Mouse (Mus musculus): Measurements from ENCODE around the gene Itga2b. TPM values are rescaled to one million over a fixed set of nuclear protein-coding genes. Genes with fewer than 3 reads are reported as not detected.
A peak's percentile ranks its signal among the peaks of the same experiment; 100 is the strongest.
"Not testable (repeated sequence)": the region's sequence is repeated elsewhere in the genome, so short reads cannot be mapped to it uniquely, and the experiment has no call there.

Itga2b gene
- polyA plus RNA-seq, 1 experiment from 2014 or later: 1.9 TPM

- ATAC-seq: no peak
- POLR2A ChIA-PET: no interaction called here
Observed at GRCm38 (mm10) chr11:102415034-102415802, 54.7 kb downstream of the Itga2b start.

GRCm38 (mm10) chr11:102413059-102413458 lies 56.9 kb downstream of the Itga2b start:
- ATAC-seq (no peak), DNase-seq (ENCODE audit: low read depth, low spot score) (no peak)

More at GRCm38 (mm10) chr11:102415034-102415802, 54.7 kb downstream of the Itga2b start:
- CTCF ChIA-PET: interaction anchor here (1.0 kb wide), 1 partner anchor 106 kb away, joined by 3 read pairs; no protein-coding TSS in a partner anchor
- in situ Hi-C loops (cut with MboI; ENCODE audit: low pct_unique_long_range_greater_than_20kb): loop anchor here (10.0 kb wide), 1 partner anchor 110 kb away; no protein-coding TSS in a partner anchor
- H3K27me3 ChIP-seq: peaks cover 3% of the 10 kb centered on the region
- TF ChIP-seq CTCF (IDR thresholded peaks at IDR 0.05): no peak
- DNase-seq (ENCODE audit: low read depth, low spot score): no peak

DNA sequence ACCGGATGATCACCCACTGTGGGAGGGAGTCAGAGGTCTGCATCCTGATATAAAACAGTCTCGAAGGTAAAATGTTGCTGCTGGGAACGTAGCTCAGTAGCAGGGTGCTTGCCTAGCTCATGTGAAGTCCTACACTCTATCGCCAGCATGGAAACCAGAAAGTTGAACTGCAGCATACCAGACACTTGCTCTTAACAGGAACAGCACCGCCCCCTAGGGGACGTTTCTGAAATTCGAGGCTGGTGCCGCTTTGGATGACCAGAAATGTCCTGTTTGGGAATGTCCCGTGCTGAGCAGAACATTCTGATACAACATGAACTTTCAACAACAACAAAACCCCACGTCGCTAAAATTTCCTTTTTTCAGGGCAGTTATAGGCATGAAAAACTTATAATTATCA lies 58.2 kb downstream of the Itga2b start:
- in situ Hi-C loops (cut with MboI; ENCODE audit: low pct_unique_long_range_greater_than_20kb): loop anchor here (10.0 kb wide), 1 partner anchor 107 kb away; no protein-coding TSS in a partner anchor
- H3K27me3 ChIP-seq: no peaks in the 10 kb centered on the region
- ChIA-PET CTCF (interaction anchor here (1.0 to 7.1 kb wide), 10 partner anchors 8 to 145 kb away, joined by 3 to 46 read pairs (median 4); partner anchors contain the start of genes Grn and Ubtf), POLR2A (interaction anchor here (10.8 kb wide), 1 partner anchor 93 kb away, joined by 110 read pairs; the partner anchor contains the start of gene Ubtf)
- ATAC-seq (no peak), DNase-seq (ENCODE audit: low read depth, low spot score) (no peak)
- TF ChIP-seq CTCF (IDR thresholded peaks at IDR 0.05): no peak

More at GRCm38 (mm10) chr11:102413059-102413458, 56.9 kb downstream of the Itga2b start:
- TF ChIP-seq CTCF (IDR thresholded peaks at IDR 0.05): no peak
- POLR2A ChIA-PET: interaction anchor here (10.8 kb wide), 1 partner anchor 94 kb away, joined by 110 read pairs; the partner anchor contains the start of gene Ubtf
- H3K27me3 ChIP-seq: peaks cover 3% of the 10 kb centered on the region
- CTCF ChIA-PET: interaction anchor here (1.8 to 7.1 kb wide), 5 partner anchors 9 to 114 kb away, joined by 4 to 46 read pairs (median 11); partner anchors contain the start of gene Grn
- in situ Hi-C loops (cut with MboI; ENCODE audit: low pct_unique_long_range_greater_than_20kb): loop anchor here (10.0 kb wide), 1 partner anchor 108 kb away; no protein-coding TSS in a partner anchor

GRCm38 (mm10) chr11:102411061-102411460 lies 58.9 kb downstream of the Itga2b start:
- ChIA-PET CTCF (interaction anchor here (1.0 to 7.1 kb wide), 10 partner anchors 8 to 144 kb away, joined by 3 to 46 read pairs (median 4); partner anchors contain the start of genes Grn and Ubtf), POLR2A (interaction anchor here (10.8 kb wide), 1 partner anchor 92 kb away, joined by 110 read pairs; the partner anchor contains the start of gene Ubtf)
- TF ChIP-seq CTCF (IDR thresholded peaks at IDR 0.05): no peak
- in situ Hi-C loops (cut with MboI; ENCODE audit: low pct_unique_long_range_greater_than_20kb): loop anchor here (10.0 kb wide), 1 partner anchor 106 kb away; no protein-coding TSS in a partner anchor
- no peak for DNase-seq (ENCODE audit: low read depth, low spot score)
- ATAC-seq: no peak
- no peaks in the 10 kb centered on the region for H3K27me3 ChIP-seq

- POLR2A ChIA-PET: interaction anchor here (1.0 to 10.8 kb wide), 2 partner anchors 56 to 91 kb away, joined by 4 to 110 read pairs; partner anchors contain the start of gene Ubtf
- DNase-seq (ENCODE audit: low read depth, low spot score); ATAC-seq; H3K27me3 ChIP-seq: not testable (repeated sequence)
- in situ Hi-C loops (cut with MboI; ENCODE audit: low pct_unique_long_range_greater_than_20kb): loop anchor here (10.0 kb wide), 1 partner anchor 106 kb away; no protein-coding TSS in a partner anchor
- CTCF ChIA-PET: interaction anchor here (3.5 to 7.1 kb wide), 2 partner anchors 95 to 102 kb away, joined by 11 to 46 read pairs; no protein-coding TSS in a partner anchor
Observed at GRCm38 (mm10) chr11:102410345-102410744, 59.6 kb downstream of the Itga2b start.

GRCm38 (mm10) chr11:102409795-102410330 lies 60.1 kb downstream of the Itga2b start:
- DNase-seq (ENCODE audit: low read depth, low spot score) (no peak), ATAC-seq (no peak)
- in situ Hi-C loops (cut with MboI; ENCODE audit: low pct_unique_long_range_greater_than_20kb): loop anchor here (5.0 to 10.0 kb wide), 2 partner anchors 88 to 105 kb away; no protein-coding TSS in a partner anchor
- POLR2A ChIA-PET: interaction anchor here (0.6 to 10.8 kb wide), 6 partner anchors 10 to 125 kb away, joined by 3 to 110 read pairs (median 4); partner anchors contain the start of genes Tmub2 and Ubtf
- TF ChIP-seq CTCF (IDR thresholded peaks at IDR 0.05): no peak
- CTCF ChIA-PET: interaction anchor here (1.3 to 7.1 kb wide), 2 partner anchors 21 to 102 kb away, joined by 3 to 46 read pairs; no protein-coding TSS in a partner anchor
- H3K27me3 ChIP-seq: no peaks in the 10 kb centered on the region

- DNase-seq (ENCODE audit: low read depth, low spot score) (no peak), ATAC-seq (no peak)
- ChIA-PET CTCF (interaction anchor here (1.3 to 7.1 kb wide), 2 partner anchors 21 to 101 kb away, joined by 3 to 46 read pairs; no protein-coding TSS in a partner anchor), POLR2A (interaction anchor here (0.6 to 10.8 kb wide), 8 partner anchors 10 to 141 kb away, joined by 3 to 110 read pairs (median 4); partner anchors contain the start of genes Tmub2 and Ubtf)
- H3K27me3 ChIP-seq: no peaks in the 10 kb centered on the region
- in situ Hi-C loops (cut with MboI; ENCODE audit: low pct_unique_long_range_greater_than_20kb): loop anchor here (5.0 kb wide), 1 partner anchor 87 kb away; no protein-coding TSS in a partner anchor
- TF ChIP-seq CTCF (IDR thresholded peaks at IDR 0.05): no peak
Observed at GRCm38 (mm10) chr11:102408888-102409794, 60.8 kb downstream of the Itga2b start.

GRCm38 (mm10) chr11:102408344-102408876 lies 61.5 kb downstream of the Itga2b start:
- no peaks in the 10 kb centered on the region for H3K27me3 ChIP-seq
- ATAC-seq: peak; percentile 56
- in situ Hi-C loops (cut with MboI; ENCODE audit: low pct_unique_long_range_greater_than_20kb): loop anchor here (5.0 kb wide), 1 partner anchor 86 kb away; no protein-coding TSS in a partner anchor
- POLR2A ChIA-PET: interaction anchor here (0.6 to 10.8 kb wide), 6 partner anchors 23 to 142 kb away, joined by 3 to 110 read pairs (median 4); partner anchors contain the start of genes Tmub2 and Ubtf
- peak; percentile 96 for DNase-seq (ENCODE audit: low read depth, low spot score)
- CTCF ChIA-PET: interaction anchor here (1.3 to 7.1 kb wide), 2 partner anchors 22 to 100 kb away, joined by 3 to 46 read pairs; no protein-coding TSS in a partner anchor
- no peak for TF ChIP-seq CTCF (IDR thresholded peaks at IDR 0.05)
